Mouse (Mus musculus): ENCODE results near the gene Nrp2.

GRCm38 (mm10) chr1:62716836-62717478 lies 13.9 kb downstream of the Nrp2 start:
- TF ChIP-seq POLR2A (IDR thresholded peaks at IDR 0.05; ENCODE audit: borderline replicate concordance, low read depth, low read length) = no peak
- TF ChIP-seq CTCF (IDR thresholded peaks at IDR 0.05; ENCODE audit: low read depth, low read length) = no peak

Measured in bone marrow macrophage, adult 2 months (primary cell).